Mouse (Mus musculus) megakaryocyte, embryonic 14.5 days (primary cell): ENCODE measurements around the gene Isoc2a. TPM values are rescaled to one million over a fixed set of nuclear protein-coding genes. Genes with fewer than 3 reads are reported as not detected.

Experiments used
- H3K27me3 ChIP-seq: replicated peaks from 2 replicates; pipeline ENCODE3; 2012; ENCODE audit warnings: inconsistent platforms
- H3K36me3 ChIP-seq: replicated peaks from 2 replicates; pipeline ENCODE3; 2012; ENCODE audit warnings: low read length, inconsistent platforms, mixed read lengths
- H3K4me1 ChIP-seq: 2 replicates; pipeline ENCODE4 v1.6.1; 2012; ENCODE audit warnings: inconsistent platforms
- H3K4me3 ChIP-seq: replicated peaks from 2 replicates; pipeline ENCODE3; 2012; ENCODE audit warnings: moderate library complexity, mild to moderate bottlenecking, inconsistent platforms
- H3K9me3 ChIP-seq: 2 replicates; pipeline ENCODE4 v1.6.1; 2012; ENCODE audit warnings: inconsistent platforms
- FLI1 ChIP-seq: IDR thresholded peaks from 2 replicates; pipeline ENCODE4 v1.6.1; 2012; ENCODE audit warnings: low read length, inconsistent platforms, mixed read lengths
- GATA1 ChIP-seq: IDR thresholded peaks from 3 replicates; pipeline ENCODE4 v1.6.1; 2012; ENCODE audit warnings: mixed read lengths, low read length, inconsistent platforms, borderline replicate concordance
- polyA plus RNA-seq: library from polyadenylated mRNA; stranded (reverse); fragments of >175 nt; gene quantifications from 2 replicates; pipeline ENCODE4 v1.2.3, GENCODE M21; 2012; ENCODE audit warnings: low replicate concordance; ENCODE audit not compliant: insufficient read depth

Gene Isoc2a
- 7.2 and 17.1 TPM in 2 replicates for polyA plus RNA-seq

DNA sequence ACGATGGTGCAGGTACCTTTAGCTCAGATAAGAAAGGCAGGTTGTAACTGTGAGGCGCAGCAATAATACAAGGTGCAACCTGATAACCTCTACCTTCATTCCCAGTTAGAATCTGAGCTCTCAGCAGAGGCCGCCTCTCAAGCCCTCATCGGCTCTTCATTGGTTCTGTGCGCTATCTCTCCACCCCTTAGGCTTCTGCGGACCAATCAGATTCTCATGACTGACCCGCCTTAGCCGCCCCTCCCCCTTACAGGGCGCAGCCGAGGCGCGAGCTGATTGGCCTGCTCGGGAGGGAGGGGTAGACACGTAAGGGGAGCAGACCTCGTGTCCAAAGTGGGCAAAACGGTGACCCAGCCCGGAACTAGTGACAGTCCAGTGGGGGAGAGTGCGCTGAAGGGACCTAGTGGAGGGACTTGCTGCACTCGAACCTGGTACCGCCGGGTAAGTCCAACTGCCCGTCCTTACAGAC is at the start of gene Isoc2a:
Isoc2a (plus strand) TSS at position 401 of the 469 bp plus-strand sequence.
- Histone ChIP-seq H3K4me3 (peak within 1 kb of the TSS; percentile 93), H3K36me3 (no peaks in the 10 kb centered on the region), H3K4me1 (peaks cover 20% of the 10 kb centered on the region), H3K27me3 (peaks cover 1% of the 10 kb centered on the region), H3K9me3 (peaks cover under 1% of the 10 kb centered on the region)
- no peak for TF ChIP-seq FLI1
- TF ChIP-seq GATA1: no peak

DNA sequence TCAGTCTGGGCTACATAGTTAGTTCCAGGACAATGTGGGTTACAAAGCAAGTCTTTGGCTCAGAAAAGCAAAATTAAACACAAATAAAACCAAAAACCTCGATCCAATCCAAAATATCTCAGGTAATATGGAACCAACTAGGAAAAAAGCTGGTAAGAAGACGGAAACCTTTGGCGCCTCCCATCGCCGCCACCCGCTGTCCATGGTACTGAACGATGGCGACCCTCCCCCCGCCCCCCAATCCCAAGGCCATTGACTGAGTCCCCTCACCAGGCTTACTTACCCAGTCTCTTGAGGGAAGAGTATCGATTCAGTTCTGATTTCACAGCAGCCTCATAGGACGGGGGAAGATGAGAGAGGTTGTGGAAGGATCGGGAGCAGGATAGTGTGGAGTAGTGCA is 46.5 kb upstream of the Isoc2a start:
- Histone ChIP-seq H3K4me1 (peaks cover 10% of the 10 kb centered on the region), H3K9me3 (peaks cover 4% of the 10 kb centered on the region; the same call in 1 of the 2 replicates), H3K27me3 (peaks cover 79% of the 10 kb centered on the region), H3K36me3 (no peaks in the 10 kb centered on the region), H3K4me3 (no peak overlapping the region)
- no peak for TF ChIP-seq FLI1
- TF ChIP-seq GATA1: no peak

DNA sequence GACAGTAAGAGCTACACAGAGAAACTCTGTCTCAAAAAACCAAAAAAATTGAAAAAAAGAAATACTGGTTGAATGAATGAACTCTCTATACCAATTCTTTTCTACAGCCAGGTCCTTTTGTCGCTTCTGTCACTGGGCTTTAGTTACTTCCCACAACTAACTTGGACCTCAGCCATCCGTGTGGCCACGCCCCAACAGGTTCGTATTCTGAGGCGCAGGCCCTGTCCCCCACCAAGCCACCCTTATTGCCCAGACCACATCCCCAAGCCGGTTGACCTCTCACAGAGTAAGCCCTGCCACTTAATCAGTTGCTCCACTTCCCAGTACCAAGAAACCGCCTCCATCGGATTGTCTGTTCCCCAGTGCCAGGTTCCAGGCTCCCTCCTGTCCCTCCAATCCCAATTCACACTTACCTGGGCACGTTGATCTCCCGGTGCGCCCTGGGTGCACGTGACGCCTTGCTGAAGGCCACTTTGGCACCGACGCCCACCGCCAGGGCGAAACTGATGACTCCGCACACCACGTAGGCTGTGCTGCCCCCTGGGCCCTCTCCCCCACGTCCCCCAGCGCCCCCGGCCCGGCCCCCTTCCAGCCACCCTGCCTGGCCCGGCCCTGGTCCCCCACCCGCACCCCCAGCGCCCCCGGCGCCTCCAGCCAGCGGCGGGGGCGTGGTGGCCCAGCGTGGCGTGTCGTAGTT is 41.2 kb upstream of the Isoc2a start:
- peak overlapping the region; percentile 87 for H3K4me3 ChIP-seq
- peaks cover 12% of the 10 kb centered on the region for H3K4me1 ChIP-seq
- H3K9me3 ChIP-seq: peaks cover 8% of the 10 kb centered on the region; the same call in 1 of the 2 replicates
- peaks cover 83% of the 10 kb centered on the region for H3K27me3 ChIP-seq
- no peaks in the 10 kb centered on the region for H3K36me3 ChIP-seq
- no peak for TF ChIP-seq FLI1
- no peak for TF ChIP-seq GATA1

DNA sequence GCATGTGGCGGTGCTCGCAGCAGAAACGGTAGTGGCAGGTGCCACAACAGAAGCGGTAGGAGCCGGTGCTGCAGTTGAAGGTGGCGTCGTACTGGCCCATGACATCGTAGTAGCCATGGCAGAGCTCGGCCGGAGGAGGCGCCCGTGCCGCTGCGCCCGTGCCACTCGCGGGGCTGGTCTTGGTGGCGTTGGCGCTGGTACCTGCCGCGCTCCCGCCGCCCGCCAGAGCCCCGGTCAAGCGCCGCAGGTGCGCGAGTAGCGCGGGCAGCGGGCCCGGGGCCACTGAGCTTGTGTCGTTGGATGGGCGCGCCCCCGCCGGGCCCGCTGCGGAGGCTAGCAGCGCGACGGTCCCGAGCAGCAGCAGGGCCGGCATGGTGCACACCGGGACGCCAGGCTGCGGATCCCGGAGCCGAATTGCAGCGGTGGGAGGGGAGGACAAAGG is 40.6 kb upstream of the Isoc2a start:
- H3K9me3 ChIP-seq: peaks cover 8% of the 10 kb centered on the region; the same call in 1 of the 2 replicates
- no peaks in the 10 kb centered on the region for H3K36me3 ChIP-seq
- H3K4me1 ChIP-seq: peaks cover 12% of the 10 kb centered on the region
- H3K27me3 ChIP-seq: peaks cover 80% of the 10 kb centered on the region
- H3K4me3 ChIP-seq: peak overlapping the region; percentile 87
- no peak for TF ChIP-seq FLI1
- no peak for TF ChIP-seq GATA1

DNA sequence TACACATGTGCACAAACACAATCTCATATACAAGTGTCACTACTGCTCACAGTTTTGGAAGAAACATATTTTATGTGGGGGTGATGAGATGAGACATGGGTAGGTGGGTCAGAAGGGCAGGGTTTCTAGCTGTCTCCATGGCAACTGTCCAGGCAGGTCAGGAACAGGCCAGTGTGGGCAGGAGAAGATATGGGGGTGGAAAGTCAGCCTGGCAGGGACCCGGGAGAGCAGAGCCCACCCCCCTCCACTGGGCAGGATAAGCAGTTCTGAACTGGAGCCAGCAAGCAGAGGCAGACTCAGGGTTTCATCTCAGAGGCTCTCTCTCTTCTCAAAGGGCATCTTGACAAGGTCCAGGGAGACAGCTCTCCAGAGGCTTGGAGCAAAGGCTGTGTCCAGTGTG is 39.3 kb upstream of the Isoc2a start:
- TF ChIP-seq GATA1 (no peak), FLI1 (no peak)
- peaks cover 85% of the 10 kb centered on the region for H3K27me3 ChIP-seq
- H3K36me3 ChIP-seq: no peaks in the 10 kb centered on the region
- peaks cover 10% of the 10 kb centered on the region; the same call in 1 of the 2 replicates for H3K9me3 ChIP-seq
- peaks cover 17% of the 10 kb centered on the region for H3K4me1 ChIP-seq
- H3K4me3 ChIP-seq: no peak overlapping the region

DNA sequence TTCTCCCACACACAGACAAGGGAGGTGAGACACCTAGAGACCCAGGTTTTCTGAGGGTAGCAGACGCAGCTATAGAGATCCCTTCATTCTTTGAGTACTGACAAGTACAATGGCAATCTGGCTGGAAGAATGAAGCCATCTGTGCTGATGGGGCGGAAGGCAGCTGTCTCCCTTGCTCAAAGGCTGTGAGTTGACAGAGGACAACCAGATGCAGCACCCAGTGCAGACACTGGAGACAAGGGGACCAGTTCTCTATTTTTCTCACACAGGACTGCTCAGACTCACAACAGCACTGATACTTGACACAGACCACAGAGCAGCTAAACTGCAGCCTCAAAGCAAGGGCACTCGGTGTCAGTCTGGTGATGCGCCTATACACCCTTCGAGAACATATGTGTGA is 34.9 kb upstream of the Isoc2a start:
- no peak for TF ChIP-seq FLI1
- no peak for TF ChIP-seq GATA1
- Histone ChIP-seq H3K9me3 (peaks cover 36% of the 10 kb centered on the region), H3K36me3 (no peaks in the 10 kb centered on the region), H3K4me3 (no peak overlapping the region), H3K27me3 (peaks cover 85% of the 10 kb centered on the region), H3K4me1 (peaks cover 22% of the 10 kb centered on the region)

DNA sequence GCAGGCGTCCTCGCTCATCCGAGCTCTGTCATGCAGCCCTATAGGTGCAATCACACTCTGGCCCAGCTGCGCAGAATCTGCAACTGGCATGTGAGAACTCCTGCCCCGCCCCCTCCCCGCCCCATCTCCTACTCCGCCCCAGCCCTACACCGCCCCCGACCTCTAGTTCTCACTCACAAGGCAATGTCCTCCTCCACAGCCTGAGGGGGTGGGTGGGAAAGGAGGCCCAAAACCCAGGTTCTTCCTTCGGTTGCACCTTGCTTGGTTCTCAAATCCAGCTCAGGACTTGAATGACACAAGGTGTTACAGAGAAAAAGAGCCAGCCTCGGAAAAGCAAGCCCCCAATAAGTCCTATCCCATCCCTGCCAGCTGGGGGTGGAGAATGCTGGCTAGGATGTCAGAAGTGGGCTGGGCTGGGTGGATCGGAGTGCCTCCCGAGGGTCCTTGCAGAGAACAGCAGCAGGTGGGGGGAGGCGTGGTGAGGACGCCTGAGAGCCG is 34.3 kb upstream of the Isoc2a start:
- H3K36me3 ChIP-seq: no peaks in the 10 kb centered on the region
- H3K9me3 ChIP-seq: peaks cover 43% of the 10 kb centered on the region
- H3K4me1 ChIP-seq: peaks cover 22% of the 10 kb centered on the region
- H3K27me3 ChIP-seq: peaks cover 79% of the 10 kb centered on the region
- H3K4me3 ChIP-seq: no peak overlapping the region
- TF ChIP-seq FLI1 (no peak), GATA1 (no peak)

DNA sequence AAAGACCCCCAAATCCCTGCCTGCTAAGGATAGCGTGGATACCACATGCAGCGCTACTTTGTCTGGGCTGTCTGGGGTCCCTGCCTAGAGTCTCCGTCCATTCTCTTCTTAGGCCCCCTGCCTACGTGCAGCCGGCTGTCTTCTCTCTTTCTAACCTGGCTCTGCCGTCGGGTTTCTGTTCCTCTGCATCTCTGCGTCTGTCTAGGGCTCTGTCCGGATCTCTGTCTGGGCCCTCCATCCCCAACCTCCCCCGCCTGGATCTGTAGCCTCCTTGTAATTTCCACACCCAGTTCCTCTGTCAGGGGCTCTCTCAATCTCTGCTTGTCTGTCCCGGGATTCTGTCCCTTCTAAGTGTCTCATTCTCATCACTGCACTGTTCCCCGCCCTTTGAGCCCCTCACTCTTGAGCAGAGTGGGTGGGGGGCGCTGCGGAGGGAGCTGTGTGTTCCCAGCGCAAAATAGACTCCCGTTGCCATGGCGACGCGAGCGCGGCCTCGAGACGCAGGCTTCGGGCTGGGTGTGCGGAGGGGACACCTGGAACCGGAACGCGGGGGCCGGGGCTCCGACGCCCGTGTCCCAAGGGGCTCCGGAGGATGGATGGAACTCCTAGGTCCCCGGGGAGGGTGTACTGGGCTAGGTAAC is 33.2 kb upstream of the Isoc2a start:
- no peaks in the 10 kb centered on the region for H3K36me3 ChIP-seq
- H3K4me1 ChIP-seq: peaks cover 22% of the 10 kb centered on the region
- H3K4me3 ChIP-seq: no peak overlapping the region
- peaks cover 71% of the 10 kb centered on the region for H3K27me3 ChIP-seq
- TF ChIP-seq GATA1 (no peak), FLI1 (no peak)
- H3K9me3 ChIP-seq: peaks cover 46% of the 10 kb centered on the region

DNA sequence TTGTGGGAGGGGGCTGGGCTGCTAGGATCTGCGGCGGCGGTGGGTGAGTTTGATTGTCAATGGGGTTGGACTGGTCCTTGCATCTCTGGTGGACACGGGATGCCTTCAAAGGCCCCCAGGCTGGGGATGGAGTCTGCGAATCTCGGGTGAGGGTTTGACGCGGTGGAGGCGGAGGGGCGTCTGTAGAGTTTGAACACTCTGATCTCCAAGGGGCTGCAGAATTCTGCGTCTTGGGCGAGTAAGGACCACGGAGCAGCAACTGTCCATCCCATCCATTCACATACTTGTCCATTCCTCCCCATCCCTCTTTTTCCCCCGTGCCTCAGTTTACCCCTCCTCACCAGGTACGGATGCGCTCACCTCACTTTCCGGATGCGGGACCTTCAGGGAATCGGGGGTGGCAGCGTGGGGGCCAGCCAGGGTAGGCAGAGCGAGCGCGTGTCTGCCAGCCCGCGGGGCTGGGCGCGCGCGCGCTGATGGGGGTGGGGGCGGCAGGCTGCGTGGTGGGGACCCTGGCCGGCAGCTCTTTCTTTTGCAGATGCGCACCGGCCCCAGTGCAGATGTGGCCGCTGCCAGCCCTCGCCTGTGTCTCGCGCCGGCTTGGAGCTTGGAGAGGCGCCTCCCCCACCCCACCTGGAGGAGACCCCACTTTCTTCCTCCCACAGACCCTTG is 32.6 kb upstream of the Isoc2a start, which contains the start of gene Shisa7:
Shisa7 (minus strand) TSS at position 452 of the 672 bp plus-strand sequence.
- peaks cover 65% of the 10 kb centered on the region for H3K27me3 ChIP-seq
- H3K4me3 ChIP-seq: no peak within 1 kb of the TSS
- peaks cover 22% of the 10 kb centered on the region for H3K4me1 ChIP-seq
- TF ChIP-seq GATA1: no peak
- no peak for TF ChIP-seq FLI1
- H3K9me3 ChIP-seq: peaks cover 48% of the 10 kb centered on the region
- peaks cover 3% of the 10 kb centered on the region for H3K36me3 ChIP-seq
